Mouse (Mus musculus) olfactory bulb, adult 2 months (tissue): ENCODE measurements around the gene Itgb8.

ENCODE experiments used
- CTCF ChIP-seq: fragments of 200-500 bp; IDR thresholded peaks from 2 replicates; pipeline ENCODE4 v1.5.1; 2012; ENCODE audit warnings: low read depth, mild to moderate bottlenecking, low read length, moderate library complexity; ENCODE audit not compliant: insufficient read depth
- POLR2A ChIP-seq: fragments of 200-500 bp; IDR thresholded peaks from 2 replicates; pipeline ENCODE4 v1.6.1; 2012; ENCODE audit warnings: mild to moderate bottlenecking, low read depth, low read length, moderate library complexity; ENCODE audit not compliant: insufficient read depth

DNA sequence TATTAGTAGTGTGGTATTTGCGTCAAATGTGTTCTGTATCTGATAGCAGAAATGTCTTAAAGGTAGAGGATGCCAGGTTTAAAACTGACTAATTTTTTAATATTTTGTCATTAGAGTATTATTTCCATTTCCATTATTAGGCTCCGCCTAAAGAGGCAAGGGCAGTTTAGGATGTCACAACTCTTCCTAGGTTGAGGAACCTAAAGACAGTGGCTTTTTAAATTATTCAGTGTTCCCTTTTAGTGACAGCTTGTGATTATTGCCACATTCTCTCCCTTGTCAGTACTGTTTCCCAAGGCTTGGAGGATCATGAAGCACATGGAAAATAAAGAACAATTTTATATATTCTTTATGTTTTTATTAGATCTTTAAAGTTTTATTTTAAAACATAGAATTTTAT, 80.9 kb downstream of the Itgb8 start:
- TF ChIP-seq CTCF: no peak
- TF ChIP-seq POLR2A: no peak
